Mouse (Mus musculus): Measurements from ENCODE around the gene Pih1h3b. TPM values are rescaled to one million over a fixed set of nuclear protein-coding genes. Genes with fewer than 3 reads are reported as not detected.
A peak's percentile ranks its signal among the peaks of the same experiment; 100 is the strongest.

The Pih1h3b gene
- not detected in 2 replicates for polyA plus RNA-seq (2012; rRNA removed)
- not detected in 2 replicates for polyA plus RNA-seq (2014; fragmentation: Nextera tagmentation; extraction: Ambion mirVana)

GRCm38 (mm10) chrX:140062135-140062975, at the start of gene Pih1h3b, which contains the start of gene Nup62cl:
TSS of gene Pih1h3b (plus strand) at chrX:140062879.
TSS of gene Nup62cl (minus strand) at chrX:140062712.
- Histone ChIP-seq H3K4me3 (replicated peaks; ENCODE audit: low read length) (peak within 1 kb of the TSS; percentile 38), H3K27ac (replicated peaks; ENCODE audit: low read depth, low read length) (no peak within 1 kb of the TSS), H3K27me3 (ENCODE audit: control insufficient read depth, insufficient read depth, low read length) (peaks cover 23% of the 10 kb centered on the region), H3K36me3 (ENCODE audit: control insufficient read depth, insufficient read depth, low read length) (no peaks in the 10 kb centered on the region), H3K4me1 (ENCODE audit: control insufficient read depth, insufficient read depth, low read length) (no peaks in the 10 kb centered on the region), H3K4me2 (replicated peaks; ENCODE audit: low read depth, low read length, severe bottlenecking) (peak within 1 kb of the TSS; percentile 45), H3K9ac (ENCODE audit: low read depth, low read length, severe bottlenecking) (0 out of 2 replicates have a peak within 1 kb of the TSS, but pooled peaks have one; percentile 21), H3K9me3 (ENCODE audit: control insufficient read depth, low read length) (peaks cover 5% of the 10 kb centered on the region)
- ATAC-seq (ENCODE audit: low FRiP score, low read depth) (peak; percentile 67; the same call in 1 of the 2 replicates), DNase-seq (ENCODE audit: low spot score) (peak; percentile 8)
- WGBS = 31% methylated on average over 64 of the region's 64 CpGs
- no peak for TF ChIP-seq POLR2A (IDR thresholded peaks at IDR 0.05; ENCODE audit: borderline replicate concordance, extremely low read depth, insufficient read depth, insufficient read length)

- no peak overlapping the region for H3K27ac ChIP-seq (replicated peaks; ENCODE audit: low read depth, low read length)
- H3K4me3 ChIP-seq (replicated peaks; ENCODE audit: low read length) = peak overlapping the region; percentile 38
- H3K9ac ChIP-seq (ENCODE audit: low read depth, low read length, severe bottlenecking) = 0 out of 2 replicates have a peak overlapping the region, but pooled peaks have one; percentile 21
- H3K9me3 ChIP-seq (ENCODE audit: control insufficient read depth, low read length) = peaks cover 5% of the 10 kb centered on the region
- no peaks in the 10 kb centered on the region for H3K4me1 ChIP-seq (ENCODE audit: control insufficient read depth, insufficient read depth, low read length)
- peak overlapping the region; percentile 45 for H3K4me2 ChIP-seq (replicated peaks; ENCODE audit: low read depth, low read length, severe bottlenecking)
- H3K36me3 ChIP-seq (ENCODE audit: control insufficient read depth, insufficient read depth, low read length) = no peaks in the 10 kb centered on the region
- H3K27me3 ChIP-seq (ENCODE audit: control insufficient read depth, insufficient read depth, low read length) = peaks cover 23% of the 10 kb centered on the region
- TF ChIP-seq POLR2A (IDR thresholded peaks at IDR 0.05; ENCODE audit: borderline replicate concordance, extremely low read depth, insufficient read depth, insufficient read length) = no peak
- DNase-seq (ENCODE audit: low spot score) = peak; percentile 3
- no peak for ATAC-seq (ENCODE audit: low FRiP score, low read depth)
- 22% methylated on average over 57 of the region's 90 CpGs for WGBS
Measured at GRCm38 (mm10) chrX:140060886-140061874, 1.5 kb upstream of the Pih1h3b start.

- Histone ChIP-seq H3K9ac (ENCODE audit: low read depth, low read length, severe bottlenecking) (no peak overlapping the region), H3K27me3 (ENCODE audit: control insufficient read depth, insufficient read depth, low read length) (no peaks in the 10 kb centered on the region), H3K27ac (replicated peaks; ENCODE audit: low read depth, low read length) (no peak overlapping the region), H3K4me3 (replicated peaks; ENCODE audit: low read length) (no peak overlapping the region), H3K36me3 (ENCODE audit: control insufficient read depth, insufficient read depth, low read length) (no peaks in the 10 kb centered on the region), H3K9me3 (ENCODE audit: control insufficient read depth, low read length) (no peaks in the 10 kb centered on the region), H3K4me2 (replicated peaks; ENCODE audit: low read depth, low read length, severe bottlenecking) (no peak overlapping the region), H3K4me1 (ENCODE audit: control insufficient read depth, insufficient read depth, low read length) (no peaks in the 10 kb centered on the region)
- DNase-seq (ENCODE audit: low spot score) (no peak), ATAC-seq (ENCODE audit: low FRiP score, low read depth) (no peak)
- TF ChIP-seq POLR2A (IDR thresholded peaks at IDR 0.05; ENCODE audit: borderline replicate concordance, extremely low read depth, insufficient read depth, insufficient read length) = no peak
- 89% methylated on average over 2 of the region's 2 CpGs for WGBS
Measured at GRCm38 (mm10) chrX:140082535-140082934, 19.9 kb downstream of the Pih1h3b start.

- no peaks in the 10 kb centered on the region for H3K36me3 ChIP-seq (ENCODE audit: control insufficient read depth, insufficient read depth, low read length)
- no peak overlapping the region for H3K9ac ChIP-seq (ENCODE audit: low read depth, low read length, severe bottlenecking)
- no peaks in the 10 kb centered on the region for H3K4me1 ChIP-seq (ENCODE audit: control insufficient read depth, insufficient read depth, low read length)
- H3K4me3 ChIP-seq (replicated peaks; ENCODE audit: low read length) = no peak overlapping the region
- H3K27me3 ChIP-seq (ENCODE audit: control insufficient read depth, insufficient read depth, low read length) = no peaks in the 10 kb centered on the region
- TF ChIP-seq POLR2A (IDR thresholded peaks at IDR 0.05; ENCODE audit: borderline replicate concordance, extremely low read depth, insufficient read depth, insufficient read length) = no peak
- DNase-seq (ENCODE audit: low spot score) (no peak), ATAC-seq (ENCODE audit: low FRiP score, low read depth) (no peak)
- no peaks in the 10 kb centered on the region for H3K9me3 ChIP-seq (ENCODE audit: control insufficient read depth, low read length)
- no peak overlapping the region for H3K27ac ChIP-seq (replicated peaks; ENCODE audit: low read depth, low read length)
- WGBS = 60% methylated on average over 2 of the region's 2 CpGs
- no peak overlapping the region for H3K4me2 ChIP-seq (replicated peaks; ENCODE audit: low read depth, low read length, severe bottlenecking)
Measured at GRCm38 (mm10) chrX:140094066-140094465, 31.4 kb downstream of the Pih1h3b start.

Other genes starting within 250 kb of the Pih1h3b start
- 19.4 and 21.8 TPM in 2 replicates for gene Morc4, start 191.2 kb upstream of the Pih1h3b start, polyA plus RNA-seq (2012; rRNA removed)
- 24.0 and 31.0 TPM in 2 replicates for gene Morc4, start 191.2 kb upstream of the Pih1h3b start, polyA plus RNA-seq (2014; fragmentation: Nextera tagmentation; extraction: Ambion mirVana)
- gene Rbm41, start 64.3 kb upstream of the Pih1h3b start, polyA plus RNA-seq (2012; rRNA removed) = 4.2 and 5.1 TPM in 2 replicates
- 5.6 and 7.6 TPM in 2 replicates for gene Rbm41, start 64.3 kb upstream of the Pih1h3b start, polyA plus RNA-seq (2014; fragmentation: Nextera tagmentation; extraction: Ambion mirVana)
- gene Nup62cl, start 167 bp upstream of the Pih1h3b start, polyA plus RNA-seq (2012; rRNA removed) = 6.7 and 8.4 TPM in 2 replicates
- 3.9 and 4.9 TPM in 2 replicates for gene Nup62cl, start 167 bp upstream of the Pih1h3b start, polyA plus RNA-seq (2014; fragmentation: Nextera tagmentation; extraction: Ambion mirVana)

Data from limb, embryonic 14.5 days (tissue).